Mouse (Mus musculus) kidney, postnatal 0 days (tissue): ENCODE measurements around the gene Dbndd2. TPM values are rescaled to one million over a fixed set of nuclear protein-coding genes. Genes with fewer than 3 reads are reported as not detected.

ENCODE experiments used
- ATAC-seq: fragments of 200-750 bp; cut with Nextera tagmentation; replicated peaks from 2 replicates; pipeline ENCODE4 v1.8.0; 2017; ENCODE audit warnings: low read depth, moderate number of reproducible peaks, moderate TSS enrichment, moderate library complexity; ENCODE audit not compliant: low FRiP score
- DNase-seq: peaks from one replicate; pipeline ENCODE4 v3.0.0-alpha.2; 2016; ENCODE audit warnings: low spot score
- H3K27ac ChIP-seq: fragments of 300-500 bp; sonication (generic); 2 replicates; pipeline ENCODE4 v1.5.1; 2014; ENCODE audit warnings: mild to moderate bottlenecking
- H3K27me3 ChIP-seq: fragments of 300-500 bp; sonication (generic); 2 replicates; pipeline ENCODE4 v1.6.1; 2014; ENCODE audit warnings: low read length, mixed read lengths; ENCODE audit not compliant: insufficient read depth
- H3K36me3 ChIP-seq: fragments of 300-500 bp; sonication (generic); 2 replicates; pipeline ENCODE4 v1.6.1; 2014; ENCODE audit warnings: low read length, mixed read lengths; ENCODE audit not compliant: insufficient read depth
- H3K4me1 ChIP-seq: fragments of 300-500 bp; sonication (generic); replicated peaks from 2 replicates; pipeline ENCODE4 v1.6.1; 2014; ENCODE audit warnings: antibody characterized with exemption, low read length, mixed read lengths; ENCODE audit not compliant: insufficient read depth
- H3K4me2 ChIP-seq: fragments of 300-500 bp; sonication (generic); 2 replicates; pipeline ENCODE4 v1.6.1; 2014; ENCODE audit warnings: mild to moderate bottlenecking, low read length, moderate library complexity, mixed read lengths
- H3K4me3 ChIP-seq: fragments of 300-500 bp; sonication (generic); replicated peaks from 2 replicates; pipeline ENCODE4 v1.5.1; 2014; ENCODE audit warnings: low read depth, low read length
- H3K9ac ChIP-seq: fragments of 300-500 bp; sonication (generic); 2 replicates; pipeline ENCODE4 v1.6.1; 2014; ENCODE audit warnings: low read depth, low read length
- H3K9me3 ChIP-seq: fragments of 300-500 bp; sonication (generic); replicated peaks from 2 replicates; pipeline ENCODE4 v1.6.1; 2016; ENCODE audit warnings: low read length, inconsistent platforms, mixed read lengths
- CTCF ChIP-seq: IDR thresholded peaks from 2 replicates; pipeline ENCODE4 v1.5.1; 2016; ENCODE audit warnings: antibody characterized with exemption, low read depth, mild to moderate bottlenecking, moderate library complexity
- WGBS: fragments of 180-500 bp; shearing (Covaris S2); extraction: QIAGEN DNeasy Blood & Tissue Kit; methylation state at CpG from one replicate; pipeline ENCODE4 v1.1.7; 2014; 5-methylcytosine and 5-hydroxymethylcytosine counted together
- polyA plus RNA-seq: library from polyadenylated mRNA; unstranded; fragments of >200 nt; fragmentation: Nextera tagmentation; extraction: Ambion mirVana; gene quantifications from 2 replicates; pipeline ENCODE4 v1.2.1, GENCODE M21; 2015

The Dbndd2 gene
- polyA plus RNA-seq, 1 experiment from 2014 or later, result 23.3 TPM

GRCm38 (mm10) chr2:164540652-164541427 lies 54.9 kb downstream of the Dbndd2 start:
- 40% methylated on average over 8 of the region's 8 CpGs for WGBS
- Histone ChIP-seq H3K36me3 (no peaks in the 10 kb centered on the region), H3K4me1 (peaks cover 9% of the 10 kb centered on the region; the same call in 1 of the 2 replicates), H3K9ac (no peak overlapping the region), H3K4me3 (no peak overlapping the region), H3K27me3 (no peaks in the 10 kb centered on the region), H3K9me3 (no peaks in the 10 kb centered on the region), H3K4me2 (no peak overlapping the region), H3K27ac (peak overlapping the region; percentile 62; the same call in 1 of the 2 replicates)
- ATAC-seq (no peak), DNase-seq (no peak)
- no peak for TF ChIP-seq CTCF

GRCm38 (mm10) chr2:164542132-164542531 lies 56.2 kb downstream of the Dbndd2 start:
- 80% methylated on average over 5 of the region's 5 CpGs for WGBS
- H3K9me3 ChIP-seq, result no peaks in the 10 kb centered on the region
- no peak overlapping the region for H3K9ac ChIP-seq
- no peak overlapping the region for H3K4me2 ChIP-seq
- TF ChIP-seq CTCF, result no peak
- H3K27me3 ChIP-seq, result no peaks in the 10 kb centered on the region
- ATAC-seq, result no peak
- H3K36me3 ChIP-seq, result no peaks in the 10 kb centered on the region
- H3K4me3 ChIP-seq, result no peak overlapping the region
- peaks cover 9% of the 10 kb centered on the region; the same call in 1 of the 2 replicates for H3K4me1 ChIP-seq
- DNase-seq, result no peak
- H3K27ac ChIP-seq, result no peak overlapping the region

GRCm38 (mm10) chr2:164542598-164542997 lies 56.7 kb downstream of the Dbndd2 start:
- TF ChIP-seq CTCF, result no peak
- Histone ChIP-seq H3K36me3 (no peaks in the 10 kb centered on the region), H3K27me3 (no peaks in the 10 kb centered on the region), H3K4me3 (no peak overlapping the region), H3K27ac (peak overlapping the region; percentile 78; the same call in 1 of the 2 replicates), H3K9ac (no peak overlapping the region), H3K4me1 (peaks cover 9% of the 10 kb centered on the region; the same call in 1 of the 2 replicates), H3K9me3 (no peaks in the 10 kb centered on the region), H3K4me2 (no peak overlapping the region)
- WGBS, result 79% methylated on average over 7 of the region's 7 CpGs
- DNase-seq (no peak), ATAC-seq (no peak)

Other genes with a start within 250 kb of the Dbndd2 start
- not detected in 2 replicates for gene Svs2, start 247.6 kb upstream of the Dbndd2 start, polyA plus RNA-seq
- not detected in 2 replicates for gene Svs3b, start 229.5 kb upstream of the Dbndd2 start, polyA plus RNA-seq
- gene Svs4, start 207.6 kb upstream of the Dbndd2 start, polyA plus RNA-seq, result not detected in 2 replicates
- not detected in 2 replicates for gene Svs3a, start 196.8 kb upstream of the Dbndd2 start, polyA plus RNA-seq
- gene Svs6, start 169.4 kb upstream of the Dbndd2 start, polyA plus RNA-seq, result not detected in 2 replicates
- not detected in 2 replicates for gene Svs5, start 153.4 kb upstream of the Dbndd2 start, polyA plus RNA-seq
- gene Slpi, start 97.0 kb upstream of the Dbndd2 start, polyA plus RNA-seq, result 4.8 and 9.6 TPM in 2 replicates
- gene Rbpjl, start 83.0 kb upstream of the Dbndd2 start, polyA plus RNA-seq, result not detected in 2 replicates
- gene Matn4, start 80.9 kb upstream of the Dbndd2 start, polyA plus RNA-seq, result 0.46 and 0.62 TPM in 2 replicates
- 183 and 227 TPM in 2 replicates for gene Sdc4, start 42.2 kb upstream of the Dbndd2 start, polyA plus RNA-seq
- gene Sys1, start 29.1 kb upstream of the Dbndd2 start, polyA plus RNA-seq, result 83.0 and 83.1 TPM in 2 replicates
- gene Gm20458, start 25.1 kb upstream of the Dbndd2 start, polyA plus RNA-seq, result 22.8 and 23.3 TPM in 2 replicates
- not detected in 2 replicates for gene Trp53tg5, start 12.4 kb upstream of the Dbndd2 start, polyA plus RNA-seq
- 76.9 and 86.3 TPM in 2 replicates for gene Pigt, start 11.4 kb downstream of the Dbndd2 start, polyA plus RNA-seq
- gene Wfdc2, start 76.3 kb downstream of the Dbndd2 start, polyA plus RNA-seq, result 715 and 716 TPM in 2 replicates
- gene Spint3, start 87.4 kb downstream of the Dbndd2 start, polyA plus RNA-seq, result not detected in 2 replicates
- not detected in 2 replicates for gene Wfdc6a, start 99.3 kb downstream of the Dbndd2 start, polyA plus RNA-seq
- 0.16 TPM in 1 of 2 replicates, not detected in the other for gene Eppin, start 107.5 kb downstream of the Dbndd2 start, polyA plus RNA-seq
- gene Wfdc6b, start 127.4 kb downstream of the Dbndd2 start, polyA plus RNA-seq, result not detected in 2 replicates
- 0.05 TPM in 1 of 2 replicates, not detected in the other for gene Wfdc8, start 127.5 kb downstream of the Dbndd2 start, polyA plus RNA-seq
- gene Wfdc16, start 152.7 kb downstream of the Dbndd2 start, polyA plus RNA-seq, result 0.17 TPM in 1 of 2 replicates, not detected in the other
- 0.34 and 0.38 TPM in 2 replicates for gene Wfdc10, start 169.9 kb downstream of the Dbndd2 start, polyA plus RNA-seq
- not detected in 2 replicates for gene Wfdc9, start 170.5 kb downstream of the Dbndd2 start, polyA plus RNA-seq
- gene Wfdc11, start 188.0 kb downstream of the Dbndd2 start, polyA plus RNA-seq, result not detected in 2 replicates
- gene Wfdc13, start 199.0 kb downstream of the Dbndd2 start, polyA plus RNA-seq, result 1.4 and 1.6 TPM in 2 replicates
- 0.84 and 1.4 TPM in 2 replicates for gene Spint4, start 212.4 kb downstream of the Dbndd2 start, polyA plus RNA-seq
- gene Spint5, start 229.2 kb downstream of the Dbndd2 start, polyA plus RNA-seq, result not detected in 2 replicates